ENCODE assay signal across 8 mouse cellular contexts in the genomic region with DNA sequence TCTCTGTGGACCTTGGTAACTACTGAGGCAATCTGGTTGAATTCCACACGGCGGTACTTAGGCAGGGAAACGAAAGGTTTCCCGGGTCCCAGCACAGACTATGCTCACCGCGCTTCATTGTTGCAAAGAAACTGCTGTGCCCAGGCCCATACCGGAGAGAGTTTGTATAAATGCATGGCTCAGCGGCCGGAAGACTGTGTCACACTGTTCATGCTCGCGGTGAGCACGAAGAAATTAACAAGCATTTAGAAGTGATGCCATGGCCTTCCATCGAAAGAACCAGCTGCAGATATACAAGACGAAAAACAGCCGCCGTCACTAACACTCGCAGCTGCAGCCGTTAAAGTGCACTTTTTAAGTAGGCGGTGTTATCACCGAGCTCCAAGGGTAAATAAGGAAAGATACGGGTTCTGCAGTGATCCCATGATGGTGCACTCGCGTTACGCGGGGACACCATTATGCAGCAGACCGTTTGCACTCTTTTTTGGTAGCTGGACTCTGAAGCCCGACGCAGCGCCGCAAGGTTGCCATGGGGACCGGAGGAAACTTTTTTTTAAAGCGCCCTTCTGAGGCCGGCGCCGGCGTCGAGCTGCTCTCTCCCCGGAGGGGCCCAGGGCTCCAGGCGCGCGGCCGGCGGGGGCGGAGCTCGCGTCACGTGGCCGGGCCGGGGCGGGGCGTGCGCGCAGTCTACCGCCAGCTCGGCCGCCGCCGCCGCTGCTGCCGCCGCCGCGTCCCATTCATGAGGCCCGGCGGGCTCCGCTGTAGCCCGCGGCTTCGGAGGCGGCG. TPM values are rescaled to one million over a fixed set of nuclear protein-coding genes. Genes with fewer than 3 reads are reported as not detected.
DNase-seq lines count a peak whose midpoint lies in the region; ATAC-seq lines count a peak whose summit lies in the region.

No protein-coding gene starts in this region.

- ATAC-seq in inflammation-experienced regulatory T-cells, adult 6 months: peak; percentile 78
- peak; percentile 51 for ATAC-seq in megakaryocyte progenitor cell, adult 5-6 weeks (replicated peaks; ENCODE audit: poor library complexity)

- intact Hi-C loops in gastrocnemius, postnatal 14 days (cut with DNase I; ENCODE audit: low total_unique reads): loop anchor here (10.0 kb wide), 1 partner anchor 48 kb away; no protein-coding TSS in a partner anchor
- intact Hi-C loops in left cerebral cortex, postnatal 10 days (cut with DNase I): loop anchor here (5.0 kb wide), 1 partner anchor 121 kb away; no protein-coding TSS in a partner anchor

- peak; percentile 96 to 97 for DNase-seq in adrenal gland, adult (ENCODE audit: inconsistent age in 2 of 2, low spot score in 1 of 2)
- peak; percentile 92 for DNase-seq in embryo, embryonic 10 days (ENCODE audit: low spot score)
- DNase-seq in gastrocnemius, postnatal 14 days: peak; percentile 90
- DNase-seq in left cerebral cortex, postnatal 10 days (ENCODE audit: extremely low spot score in 1 of 2, low spot score in 2 of 2): peak; percentile 84 to 95
- peak; percentile 94 for DNase-seq in right cerebral cortex, postnatal 10 days (ENCODE audit: low spot score in 2 of 2)
- DNase-seq in urinary bladder, postnatal 14 days (ENCODE audit: low spot score): peak; percentile 89

RNA-seq across cellular contexts. Expression of a gene that starts 0.7 kb away (rescaled TPM):
- total RNA-seq in gastrocnemius, postnatal 14 days (2021): 1 to 10 TPM; 6.1 to 6.3 TPM
- 10 to 100 TPM; 20.6 to 36.6 (median 30.0) TPM for polyA plus RNA-seq in inflammation-experienced regulatory T-cells, adult 6 months (2017; shearing (Covaris generic))
- 10 to 100 TPM; 78.8 to 85.9 TPM for total RNA-seq in left cerebral cortex, postnatal 10 days (2021)
- 18.9 and 26.4 TPM in 2 replicates for total RNA-seq in megakaryocyte progenitor cell, adult 5-6 weeks (2015)
- 26.1 and 47.3 TPM in 2 replicates for total RNA-seq in megakaryocyte progenitor cell, adult 5-6 weeks (2017)

Comparison
In these comparisons a context has a peak if more than half of its experiments do, and no peak if none do; other contexts are left out.
1. Peak in every context shown above with its lines: DNase-seq and ATAC-seq.